Mouse (Mus musculus) heart, adult 2 months (tissue): Measurements from ENCODE around the gene Lhx2. TPM values are rescaled to one million over a fixed set of nuclear protein-coding genes. Genes with fewer than 3 reads are reported as not detected.

ENCODE experiments used
- DNase-seq, 2 experiments: peaks; one replicate each; pipeline ENCODE4 v3.0.0; 2021
- H3K27ac ChIP-seq: fragments of 200-600 bp; 2 replicates; pipeline ENCODE4 v1.8.1; 2022
- H3K27me3 ChIP-seq: fragments of 200-500 bp; 2 replicates; pipeline ENCODE4 v1.6.1; 2012; ENCODE audit warnings: mild to moderate bottlenecking, low read length, inconsistent platforms, mixed read lengths; ENCODE audit not compliant: control insufficient read depth, insufficient read depth
- H3K36me3 ChIP-seq: fragments of 200-500 bp; 2 replicates; pipeline ENCODE4 v1.6.1; 2012; ENCODE audit warnings: low read length, inconsistent platforms; ENCODE audit not compliant: control insufficient read depth, insufficient read depth
- H3K4me1 ChIP-seq: fragments of 200-500 bp; 2 replicates; pipeline ENCODE4 v1.6.1; 2011; ENCODE audit warnings: low read length; ENCODE audit not compliant: control insufficient read depth, insufficient read depth
- H3K4me3 ChIP-seq: fragments of 200-600 bp; 2 replicates; pipeline ENCODE4 v1.8.1; 2022
- H3K79me2 ChIP-seq: fragments of 200-500 bp; replicated peaks from 2 replicates; pipeline ENCODE4 v1.6.1; 2012; ENCODE audit warnings: mild to moderate bottlenecking, inconsistent platforms, low read length, moderate library complexity, mixed read lengths; ENCODE audit not compliant: control insufficient read depth, insufficient read depth
- H3K9ac ChIP-seq: fragments of 200-500 bp; 2 replicates; pipeline ENCODE4 v1.6.1; 2012; ENCODE audit warnings: low read depth, mild to moderate bottlenecking, control low read depth, inconsistent platforms, low read length, mixed read lengths
- CTCF ChIP-seq: fragments of 200-600 bp; IDR thresholded peaks from 2 replicates; pipeline ENCODE4 v1.8.1; 2022; ENCODE audit warnings: antibody characterized with exemption, mild to moderate bottlenecking, moderate library complexity
- EP300 ChIP-seq: fragments of 200-500 bp; IDR thresholded peaks from 2 replicates; pipeline ENCODE4 v1.6.1; 2011; ENCODE audit warnings: low read depth, low read length, control low read depth; ENCODE audit not compliant: insufficient read depth
- POLR2A ChIP-seq: fragments of 200-500 bp; IDR thresholded peaks from 2 replicates; pipeline ENCODE4 v1.6.1; 2011; ENCODE audit warnings: mild to moderate bottlenecking, low read depth, low read length, control low read depth; ENCODE audit not compliant: insufficient read depth
- WGBS: fragments of 180-500 bp; shearing (Covaris S2); methylation state at CpG from one replicate; pipeline ENCODE4 v1.1.7; 2018; 5-methylcytosine and 5-hydroxymethylcytosine counted together
- intact Hi-C: fragments of 180-260 bp; cut with DNase I; formaldehyde crosslinking; loops from one replicate; pipeline ENCODE4 v1.15.1; 2025
- polyA plus RNA-seq: library from polyadenylated mRNA; depleted of rRNA; stranded (reverse); fragments of >200 nt; gene quantifications from 2 replicates; pipeline ENCODE4 v1.2.3, GENCODE M21; 2012
- total RNA-seq, 2 experiments: library from RNA; stranded (reverse); gene quantifications; 2 replicates each; pipeline ENCODE4 v1.2.3; 2021

Lhx2 gene
- total and polyA plus RNA-seq, 3 experiments = not detected

- H3K9ac ChIP-seq = no peak overlapping the region
- no peak for DNase-seq
- H3K79me2 ChIP-seq = no peaks in the 10 kb centered on the region
- TF ChIP-seq EP300 (no peak), POLR2A (no peak), CTCF (no peak)
- H3K27me3 ChIP-seq = peaks cover 41% of the 10 kb centered on the region
- H3K36me3 ChIP-seq = no peaks in the 10 kb centered on the region
- peak overlapping the region; percentile 43; the same call in 1 of the 2 replicates for H3K4me3 ChIP-seq
- 19% methylated on average over 12 of the region's 12 CpGs for whole genome bisulfite sequencing
- intact Hi-C loops = loop anchor here (10.0 kb wide), 1 partner anchor 365 kb away; the partner anchor contains the start of gene Nr5a1
- H3K4me1 ChIP-seq = no peaks in the 10 kb centered on the region
- H3K27ac ChIP-seq = no peak overlapping the region
These were observed 10.6 kb downstream of the Lhx2 start for GRCm38 (mm10) chr2:38349447-38350350.

DNA sequence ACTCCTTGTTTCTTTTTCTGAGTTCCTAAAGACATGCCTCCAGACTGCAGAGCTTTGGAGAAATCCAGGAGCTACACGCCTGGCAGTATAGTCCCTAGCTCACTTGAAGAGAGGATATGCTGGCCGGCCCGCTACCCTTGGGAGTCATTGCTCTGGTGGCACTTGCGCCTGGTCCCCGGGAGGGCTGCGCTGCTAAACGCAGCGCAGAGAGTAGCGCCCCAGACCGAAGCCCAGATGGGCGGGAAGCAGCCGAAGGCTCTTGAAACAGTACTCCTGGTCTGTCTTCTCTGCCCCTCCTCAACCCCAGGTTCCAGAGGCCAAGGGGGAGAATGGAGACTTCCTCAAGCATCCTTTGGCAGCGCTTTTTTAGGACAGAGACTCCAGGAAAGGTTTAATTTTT, 11.3 kb downstream of the Lhx2 start:
- H3K9ac ChIP-seq = no peak overlapping the region

DNA sequence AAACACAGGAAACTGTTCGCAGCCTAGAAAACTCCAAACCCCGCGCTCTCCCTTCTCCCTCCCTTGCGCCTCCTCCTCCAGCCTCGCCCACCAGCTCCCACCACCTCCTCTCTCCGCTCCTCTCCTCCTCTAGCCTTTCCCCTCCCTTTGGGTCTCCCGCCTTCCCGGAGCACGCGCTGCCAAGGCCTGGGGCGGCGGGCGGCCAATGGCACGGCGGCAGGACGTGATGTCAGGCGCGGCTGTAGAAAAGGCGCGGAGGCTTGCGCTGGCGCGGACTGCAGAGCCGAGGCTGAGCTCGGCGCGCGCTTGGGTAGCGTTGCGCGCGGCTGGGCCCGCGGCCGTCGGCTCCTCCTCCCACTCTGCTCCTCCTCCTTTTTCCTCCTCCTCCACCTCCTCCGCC, 11.7 kb downstream of the Lhx2 start:
- under 1% methylated on average over 37 of the region's 37 CpGs for WGBS
- no peaks in the 10 kb centered on the region for H3K36me3 ChIP-seq
- peak overlapping the region; percentile 43 for H3K4me3 ChIP-seq
- no peak overlapping the region for H3K9ac ChIP-seq
- H3K79me2 ChIP-seq = no peaks in the 10 kb centered on the region
- DNase-seq = peak; percentile 85 to 87
- H3K27me3 ChIP-seq = peaks cover 46% of the 10 kb centered on the region
- intact Hi-C loops = loop anchor here (10.0 kb wide), 1 partner anchor 364 kb away; the partner anchor contains the start of gene Nr5a1
- no peaks in the 10 kb centered on the region for H3K4me1 ChIP-seq
- TF ChIP-seq EP300 = no peak
- no peak for TF ChIP-seq POLR2A
- TF ChIP-seq CTCF = no peak
- H3K27ac ChIP-seq = no peak overlapping the region

More for the DNA sequence above, 11.3 kb downstream of the Lhx2 start:
- H3K36me3 ChIP-seq = no peaks in the 10 kb centered on the region
- no peak for DNase-seq
- peaks cover 45% of the 10 kb centered on the region for H3K27me3 ChIP-seq
- 1% methylated on average over 13 of the region's 13 CpGs for WGBS
- TF ChIP-seq POLR2A = no peak
- no peak for TF ChIP-seq CTCF
- no peak for TF ChIP-seq EP300
- intact Hi-C loops = loop anchor here (10.0 kb wide), 1 partner anchor 364 kb away; the partner anchor contains the start of gene Nr5a1
- no peaks in the 10 kb centered on the region for H3K4me1 ChIP-seq
- no peaks in the 10 kb centered on the region for H3K79me2 ChIP-seq
- no peak overlapping the region for H3K27ac ChIP-seq
- H3K4me3 ChIP-seq = peak overlapping the region; percentile 43

GRCm38 (mm10) chr2:38351641-38352320, 12.7 kb downstream of the Lhx2 start:
- Histone ChIP-seq H3K4me3 (peak overlapping the region; percentile 16; the same call in 1 of the 2 replicates), H3K79me2 (no peaks in the 10 kb centered on the region), H3K4me1 (no peaks in the 10 kb centered on the region), H3K27ac (no peak overlapping the region), H3K36me3 (no peaks in the 10 kb centered on the region), H3K9ac (no peak overlapping the region), H3K27me3 (peaks cover 54% of the 10 kb centered on the region)
- TF ChIP-seq CTCF = no peak
- no peak for TF ChIP-seq POLR2A
- TF ChIP-seq EP300 = no peak
- intact Hi-C loops = loop anchor here (10.0 kb wide), 1 partner anchor 363 kb away; the partner anchor contains the start of gene Nr5a1
- 1% methylated on average over 52 of the region's 57 CpGs for WGBS
- DNase-seq = peak in 1 of 2 experiments; percentile 41

GRCm38 (mm10) chr2:38352321-38353007, 13.4 kb downstream of the Lhx2 start:
- no peak overlapping the region for H3K27ac ChIP-seq
- no peaks in the 10 kb centered on the region for H3K4me1 ChIP-seq
- 15% methylated on average over 21 of the region's 21 CpGs for WGBS
- no peak overlapping the region; the same call in 1 of the 2 replicates for H3K4me3 ChIP-seq
- H3K79me2 ChIP-seq = no peaks in the 10 kb centered on the region
- peaks cover 54% of the 10 kb centered on the region for H3K27me3 ChIP-seq
- no peak for TF ChIP-seq EP300
- no peak for TF ChIP-seq CTCF
- TF ChIP-seq POLR2A = no peak
- DNase-seq = no peak
- no peaks in the 10 kb centered on the region for H3K36me3 ChIP-seq
- H3K9ac ChIP-seq = no peak overlapping the region
- intact Hi-C loops = loop anchor here (10.0 kb wide), 1 partner anchor 362 kb away; the partner anchor contains the start of gene Nr5a1
